Mouse (Mus musculus) thymus, adult 2 months (tissue): ENCODE data around the gene Tmem136.

Experiments used
- CTCF ChIP-seq: fragments of 200-500 bp; IDR thresholded peaks from 2 replicates; pipeline ENCODE4 v1.5.1; 2012; ENCODE audit warnings: mild to moderate bottlenecking, control low read depth, low read length, moderate library complexity, borderline replicate concordance; ENCODE audit not compliant: control insufficient read depth, poor library complexity, insufficient read depth; ENCODE audit errors: extremely low read depth
- POLR2A ChIP-seq: fragments of 200-500 bp; IDR thresholded peaks from 2 replicates; pipeline ENCODE4 v1.6.1; 2012; ENCODE audit warnings: mild to moderate bottlenecking, low read length, control low read depth, moderate library complexity; ENCODE audit not compliant: control insufficient read depth, poor library complexity, insufficient read depth; ENCODE audit errors: extremely low read depth

DNA sequence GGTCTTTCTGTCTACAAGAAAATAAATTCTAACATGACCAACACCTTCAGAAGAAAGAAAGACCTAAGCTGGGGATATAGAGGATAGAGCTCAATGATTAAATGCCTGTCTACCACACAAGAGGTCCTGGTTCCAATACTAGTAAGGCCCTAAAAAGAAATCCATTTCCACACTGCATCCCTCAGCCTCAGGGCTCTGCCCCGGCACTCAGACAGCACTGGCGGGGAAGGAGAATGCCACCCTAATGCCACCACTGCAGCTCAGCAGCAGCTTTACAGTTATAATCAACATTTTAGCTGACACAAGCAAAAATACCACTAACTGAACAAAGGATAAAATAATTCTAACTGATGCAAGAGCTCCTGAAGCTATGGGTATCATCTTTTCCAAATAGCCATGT, 46.2 kb downstream of the Tmem136 start:
- TF ChIP-seq POLR2A (no peak), CTCF (no peak)
